Mouse (Mus musculus) cerebellum, adult 9-11 months (tissue): Measurements from ENCODE around the gene Babam2.

Source experiments
- DNase-seq: peaks from one replicate; pipeline ENCODE4 v3.0.0; 2022

Babam2 gene

DNA sequence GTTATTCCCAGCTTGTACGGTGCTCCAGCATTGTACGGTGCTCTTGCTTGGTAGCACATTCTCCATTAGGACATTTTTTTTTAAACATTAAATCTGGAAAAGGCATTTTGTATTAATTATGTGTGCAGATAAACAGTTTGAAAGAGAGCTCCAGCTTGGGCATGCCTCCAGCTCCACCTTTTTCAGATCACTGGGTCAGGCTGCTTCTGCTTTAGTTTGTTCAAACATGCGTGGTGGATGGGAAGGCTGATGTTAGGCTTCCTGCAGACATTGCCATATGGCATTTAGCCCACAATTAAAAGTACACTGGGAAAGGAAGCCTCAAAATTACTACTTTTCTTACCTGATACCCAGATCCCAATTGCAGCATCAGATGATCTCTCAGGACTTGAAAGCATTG lies 310.9 kb downstream of the Babam2 start:
- DNase-seq: no peak

DNA sequence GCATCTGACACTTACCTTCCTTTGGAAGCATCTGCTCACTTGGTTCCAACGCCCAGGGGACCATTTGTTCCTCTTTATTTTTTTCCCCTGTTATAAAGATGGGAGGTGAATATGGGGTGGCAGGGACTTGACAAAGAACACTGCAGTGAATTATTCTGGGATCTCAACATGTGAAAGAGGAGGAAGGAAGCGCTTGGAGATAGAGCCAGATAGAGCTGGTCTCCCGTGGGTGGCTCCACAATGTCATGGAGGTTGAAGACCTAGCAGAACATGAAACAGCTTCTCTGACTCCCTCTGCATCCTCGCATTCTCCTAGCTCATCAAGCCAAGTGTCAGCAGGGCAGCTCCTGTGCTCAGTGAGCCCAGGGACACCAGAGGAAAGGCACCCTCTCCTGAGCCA lies 312.6 kb downstream of the Babam2 start:
- DNase-seq: no peak

DNA sequence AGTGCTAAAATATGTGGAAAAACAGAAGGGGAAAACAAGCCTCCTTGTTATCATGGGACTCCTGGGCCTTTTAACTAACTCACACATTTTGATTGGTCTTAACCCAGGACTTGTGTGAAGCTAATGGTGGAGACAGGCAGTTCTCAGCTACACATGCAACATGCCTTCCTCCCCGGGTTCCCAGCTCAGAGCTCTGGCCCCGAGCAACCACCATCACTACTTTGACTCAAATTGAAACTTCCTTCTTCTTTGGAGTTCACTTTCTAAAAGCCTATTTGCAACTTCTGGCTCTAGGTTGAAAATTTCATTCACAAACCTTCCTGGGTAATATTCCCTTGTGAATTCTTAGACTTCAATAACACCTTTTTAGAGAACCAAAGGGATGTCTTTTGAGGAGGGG lies 315.6 kb downstream of the Babam2 start:
- DNase-seq: no peak

DNA sequence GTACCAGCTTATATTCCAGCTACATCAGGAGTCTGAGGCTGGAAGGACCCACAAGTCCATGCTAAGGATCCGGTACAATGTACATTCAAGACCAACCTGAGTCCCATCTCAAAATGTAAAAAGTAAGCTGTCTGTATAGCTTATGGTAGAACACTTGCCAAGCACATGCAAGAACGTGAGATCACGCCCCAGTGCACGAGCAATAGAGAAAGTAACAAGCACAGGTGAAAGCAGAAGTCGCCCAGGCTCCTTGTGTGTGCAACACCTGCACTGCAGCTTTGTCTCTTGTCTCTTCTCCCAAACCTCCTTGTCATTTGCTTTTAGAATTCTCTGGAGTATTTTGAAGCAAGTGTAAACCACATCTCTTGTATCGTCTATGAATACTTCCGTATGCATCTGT lies 317.3 kb downstream of the Babam2 start:
- no peak for DNase-seq

DNA sequence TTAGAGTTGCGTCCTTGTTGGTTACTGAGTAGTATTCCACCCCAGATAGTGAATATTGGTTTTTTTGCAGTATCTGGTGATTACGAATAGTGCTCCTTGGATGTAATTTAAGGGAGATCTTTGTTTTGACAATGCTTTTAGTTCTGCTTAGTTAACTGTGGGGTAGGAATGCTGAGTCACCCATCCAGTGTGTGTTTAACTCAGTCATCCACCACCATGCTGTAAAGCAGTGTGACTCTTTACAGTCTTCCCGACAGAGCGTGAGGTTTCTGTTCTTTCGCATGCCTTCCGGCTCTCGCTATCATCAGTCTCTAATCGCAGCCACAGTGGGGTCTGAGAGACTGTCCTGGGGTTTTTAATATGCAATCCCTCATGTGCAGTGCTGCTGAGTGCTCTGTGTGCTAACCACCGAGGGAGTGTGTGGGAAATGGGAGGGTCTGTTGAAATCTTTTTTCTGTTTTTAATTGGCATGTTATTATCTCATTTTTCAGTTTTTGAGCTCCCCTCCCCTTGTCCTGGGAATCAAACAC lies 318.5 kb downstream of the Babam2 start:
- DNase-seq: no peak

DNA sequence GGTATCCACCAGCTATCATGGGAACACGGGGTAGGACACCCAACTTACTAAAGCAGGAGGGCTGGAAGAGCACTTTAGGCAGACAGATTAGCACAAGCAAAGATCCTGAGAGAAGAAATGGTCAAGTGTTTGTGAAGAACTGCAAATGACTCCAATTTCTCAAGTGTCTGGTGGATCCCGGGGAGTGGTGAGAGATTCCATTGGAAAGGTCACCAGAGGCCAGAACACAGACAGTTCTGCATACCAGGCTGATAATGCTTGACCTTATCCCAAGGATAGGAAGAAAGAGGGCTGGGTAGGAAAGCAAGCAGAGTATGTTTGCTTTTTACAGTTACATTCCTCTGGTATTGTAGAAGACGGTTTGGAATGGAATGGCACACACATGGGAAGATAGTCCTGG lies 320.2 kb downstream of the Babam2 start:
- no peak for DNase-seq

DNA sequence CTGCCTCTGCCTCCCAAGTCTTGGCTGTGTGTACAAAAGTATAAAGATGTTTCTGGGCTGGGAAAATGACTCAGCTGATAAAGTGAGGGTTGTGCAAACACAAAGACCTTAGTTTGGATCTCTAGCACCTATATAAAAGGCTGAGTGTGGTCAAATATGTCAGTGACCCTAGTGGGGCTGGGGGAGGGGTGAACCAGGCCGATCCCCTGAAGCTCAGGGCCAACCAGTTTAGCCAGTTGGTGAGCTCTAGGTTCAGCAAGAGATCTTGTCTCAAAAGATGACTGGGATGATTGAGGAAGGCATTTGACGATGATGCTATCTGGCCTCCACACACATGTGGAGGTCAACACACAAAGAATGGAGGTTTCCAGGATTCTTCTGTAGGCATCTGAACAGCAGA lies 320.8 kb downstream of the Babam2 start:
- DNase-seq: no peak

DNA sequence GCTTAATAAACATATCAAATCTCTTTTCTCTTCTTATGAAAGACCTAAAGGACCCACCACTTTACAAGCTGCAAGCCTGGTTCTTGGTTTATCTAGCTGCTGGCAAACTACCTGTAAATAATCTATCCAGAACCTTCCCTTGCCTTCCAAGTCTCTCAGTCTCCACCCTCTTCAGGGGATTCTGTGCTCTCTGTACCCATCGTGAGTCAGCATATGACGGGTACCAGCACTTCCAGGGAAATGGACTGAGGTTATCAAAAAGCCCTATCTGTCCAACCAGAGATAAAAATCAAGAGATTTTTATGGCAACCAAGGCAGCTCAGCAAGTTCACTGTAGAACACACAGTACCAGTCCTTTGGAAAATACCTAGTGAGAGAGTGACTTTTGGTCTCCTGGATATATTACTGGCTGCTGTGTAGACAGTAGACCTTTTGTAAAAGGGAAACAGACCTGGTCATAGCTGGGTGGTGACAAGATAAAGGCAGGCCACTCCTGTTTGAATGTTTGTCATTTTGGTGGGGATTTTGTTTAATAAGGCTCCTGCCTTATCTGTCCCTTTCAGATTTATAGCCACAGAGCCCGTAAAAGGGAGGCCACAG lies 332.4 kb downstream of the Babam2 start:
- DNase-seq: no peak

DNA sequence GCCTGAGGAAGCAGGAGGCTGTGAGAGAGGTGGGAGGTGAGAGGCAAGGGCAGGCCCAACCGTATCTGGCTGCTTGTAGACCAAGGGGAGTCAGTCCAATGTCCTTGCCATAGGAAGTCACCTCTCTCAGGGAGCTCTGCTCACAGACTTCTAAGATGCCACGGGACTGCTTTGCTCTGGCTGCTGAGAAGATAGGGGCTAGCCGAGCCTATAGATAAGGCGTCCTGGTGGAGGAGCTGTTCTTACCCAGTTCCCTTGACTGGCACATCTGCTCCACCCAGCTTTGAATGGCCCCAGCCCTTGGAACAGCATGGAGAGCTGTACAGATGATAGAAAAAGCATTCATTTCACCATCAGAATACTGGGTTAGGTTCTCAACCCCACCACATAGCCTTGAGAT lies 335.7 kb downstream of the Babam2 start:
- no peak for DNase-seq

DNA sequence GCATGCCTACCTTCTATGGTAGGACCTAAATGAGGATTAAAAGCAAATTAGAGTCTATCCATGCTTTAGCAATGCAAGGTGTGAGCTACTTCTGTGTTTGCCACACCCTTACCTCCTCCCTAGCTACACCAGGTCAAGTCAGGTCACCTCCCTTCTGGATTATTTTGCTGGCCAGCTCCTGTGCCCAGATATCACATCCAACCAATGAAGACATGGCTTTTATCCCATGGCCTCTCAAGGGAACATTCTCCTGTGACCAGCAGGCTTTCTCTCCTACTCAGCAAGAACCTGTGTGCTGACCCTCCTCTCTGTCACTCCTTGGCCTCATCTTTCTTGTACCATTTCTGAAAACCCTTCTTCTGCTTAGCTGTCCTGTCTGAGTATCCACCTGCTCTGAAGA lies 336.1 kb downstream of the Babam2 start:
- no peak for DNase-seq

DNA sequence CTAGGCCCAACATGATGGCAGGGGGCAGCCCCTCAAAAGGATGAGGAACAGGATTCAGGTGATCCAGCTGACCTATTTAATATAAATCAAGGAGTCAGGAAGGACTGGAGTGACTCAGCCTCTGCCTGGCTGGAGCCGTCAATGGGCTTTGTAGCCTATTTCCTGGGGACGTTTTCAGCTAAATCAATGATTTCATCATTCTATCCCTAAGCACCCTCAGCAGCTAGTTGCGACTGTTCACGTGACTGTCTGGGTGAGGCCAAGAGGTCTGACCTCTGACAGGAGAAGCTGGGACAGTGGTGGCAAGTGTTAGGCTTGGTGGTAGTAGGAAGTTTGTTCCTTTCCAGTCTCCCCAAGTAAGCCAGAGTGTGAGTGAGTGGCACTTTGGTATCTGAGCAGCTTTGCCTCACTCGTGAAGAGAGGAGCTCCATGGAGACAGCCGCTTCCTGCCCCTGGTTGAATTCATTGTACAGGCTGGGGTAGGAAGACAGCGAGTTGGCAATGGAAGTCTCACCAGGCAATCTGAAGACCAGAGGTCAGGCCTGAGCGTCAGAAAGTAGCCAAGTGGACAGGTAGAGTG lies 337.1 kb downstream of the Babam2 start:
- DNase-seq: no peak

DNA sequence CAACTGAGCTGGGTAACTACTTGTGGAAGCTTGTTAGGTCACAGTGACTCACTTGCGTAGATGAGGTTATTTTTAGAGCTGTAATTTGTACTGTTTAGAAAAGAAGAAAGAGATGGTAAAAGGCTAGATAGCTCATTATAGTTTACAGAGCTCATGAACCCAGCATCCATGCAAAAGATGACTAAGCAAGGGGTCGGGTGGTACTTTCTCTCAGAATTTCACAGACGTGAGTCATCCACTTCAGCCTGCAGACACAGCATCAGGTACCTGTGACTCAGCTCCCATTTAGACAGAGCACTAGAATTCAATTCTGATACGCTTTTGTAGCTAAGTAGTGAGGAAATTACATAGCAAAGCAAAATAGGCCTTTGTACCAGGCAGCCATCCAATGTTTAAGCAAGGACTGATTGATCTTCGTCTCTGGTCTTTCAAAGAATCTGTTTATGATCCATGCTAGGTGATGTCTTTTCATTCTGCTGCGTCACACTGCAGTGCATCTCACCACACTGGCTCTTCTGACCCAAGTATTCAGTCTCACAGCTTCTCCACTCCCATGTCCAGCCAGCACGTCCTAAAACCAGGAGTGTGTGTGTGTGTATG lies 338.3 kb downstream of the Babam2 start:
- DNase-seq: no peak

DNA sequence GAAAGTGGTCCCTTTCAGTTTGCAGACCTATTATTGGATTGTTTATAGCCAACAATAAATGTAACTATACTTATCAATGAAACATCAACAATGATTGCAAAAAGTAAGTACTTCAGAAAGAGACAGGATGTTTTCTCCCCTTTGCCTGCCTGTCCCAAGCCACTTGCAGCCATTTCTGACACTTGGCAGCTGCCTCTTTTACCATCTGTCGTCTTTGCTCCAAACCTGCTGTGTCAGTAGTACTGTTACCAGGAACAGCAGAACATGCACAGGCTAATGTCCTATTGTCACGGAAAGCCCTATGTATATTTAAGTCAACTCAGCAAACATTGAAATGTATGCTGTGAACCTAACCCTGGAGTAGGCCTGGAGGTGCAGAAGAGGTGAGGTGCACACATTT lies 339.4 kb downstream of the Babam2 start:
- peak; percentile 52 for DNase-seq

DNA sequence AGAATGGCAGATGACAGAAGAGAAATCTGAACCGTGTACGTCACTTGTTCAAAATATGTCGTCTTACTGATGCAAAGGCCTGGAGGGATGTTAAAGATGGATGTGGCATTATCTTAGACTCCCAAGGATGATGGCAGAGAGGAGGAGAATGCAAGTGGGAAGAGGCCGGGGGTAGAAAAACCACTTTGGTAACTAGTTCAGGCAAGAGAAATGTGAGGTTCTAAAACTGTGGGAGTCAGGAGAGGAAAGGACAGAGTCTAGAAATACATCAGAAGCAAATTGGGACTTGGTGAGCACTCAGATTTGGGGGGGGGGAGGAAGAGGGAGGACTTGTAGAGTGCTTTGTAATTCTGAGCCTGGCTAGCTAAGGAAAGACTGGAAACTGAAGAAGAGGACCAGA lies 340.1 kb downstream of the Babam2 start:
- no peak for DNase-seq

DNA sequence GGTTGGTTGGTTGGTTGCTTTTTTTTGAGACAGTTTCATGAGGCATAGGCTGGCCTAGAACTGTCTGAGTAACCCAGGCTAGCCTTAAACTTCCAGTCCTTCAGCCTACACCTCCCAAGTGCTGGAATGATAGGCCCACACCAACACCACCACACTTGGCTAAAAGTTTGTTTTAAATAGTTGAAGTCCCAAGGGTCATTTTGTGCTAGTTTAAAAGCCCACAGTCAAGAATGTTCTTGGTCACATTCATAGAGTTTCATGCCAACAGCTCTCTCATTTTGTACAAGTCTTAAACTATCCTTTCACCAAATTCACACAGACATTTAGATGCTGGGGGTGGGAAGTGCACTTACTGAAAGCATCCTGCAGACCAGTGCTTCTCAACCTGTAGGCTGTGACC lies 341.5 kb downstream of the Babam2 start:
- no peak for DNase-seq

DNA sequence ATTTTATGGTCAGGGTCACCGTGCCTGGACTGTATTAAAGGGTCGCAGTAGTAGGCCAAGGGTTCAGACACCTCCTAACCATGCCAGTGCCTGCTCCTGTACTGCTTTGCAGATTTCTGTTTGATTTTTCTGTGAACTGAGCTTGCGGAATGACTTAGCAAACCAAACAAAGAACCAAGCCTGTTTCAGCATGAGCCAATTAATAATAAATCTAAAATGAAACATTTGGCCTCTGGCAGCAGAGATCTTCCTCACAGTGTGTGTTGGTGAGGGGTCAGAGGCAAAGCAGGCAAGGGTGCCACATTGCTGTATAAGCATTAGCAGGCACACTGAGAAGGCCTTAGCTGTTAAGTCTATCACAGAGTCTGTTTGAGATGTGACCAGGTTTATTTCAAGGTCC lies 342.0 kb downstream of the Babam2 start:
- no peak for DNase-seq

DNA sequence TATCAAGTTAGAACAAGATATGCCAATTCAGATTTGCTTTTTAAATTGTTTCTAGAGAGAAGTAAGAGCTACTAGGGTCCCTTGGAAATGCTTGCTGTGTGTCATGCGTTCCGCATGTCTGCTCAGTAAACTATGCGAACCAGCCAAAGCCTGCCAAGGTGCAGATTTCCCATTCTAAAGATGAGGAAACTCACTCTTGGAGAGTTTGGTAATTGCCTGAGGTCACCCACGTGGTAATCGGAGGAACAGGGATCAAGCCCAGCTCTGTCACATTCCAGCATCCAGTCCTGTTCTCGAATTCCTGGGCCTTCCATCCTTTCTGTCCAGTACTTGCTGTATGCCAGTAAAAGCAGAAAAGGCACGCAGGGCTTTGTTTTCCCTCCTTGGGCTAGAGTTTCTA lies 345.7 kb downstream of the Babam2 start:
- no peak for DNase-seq

DNA sequence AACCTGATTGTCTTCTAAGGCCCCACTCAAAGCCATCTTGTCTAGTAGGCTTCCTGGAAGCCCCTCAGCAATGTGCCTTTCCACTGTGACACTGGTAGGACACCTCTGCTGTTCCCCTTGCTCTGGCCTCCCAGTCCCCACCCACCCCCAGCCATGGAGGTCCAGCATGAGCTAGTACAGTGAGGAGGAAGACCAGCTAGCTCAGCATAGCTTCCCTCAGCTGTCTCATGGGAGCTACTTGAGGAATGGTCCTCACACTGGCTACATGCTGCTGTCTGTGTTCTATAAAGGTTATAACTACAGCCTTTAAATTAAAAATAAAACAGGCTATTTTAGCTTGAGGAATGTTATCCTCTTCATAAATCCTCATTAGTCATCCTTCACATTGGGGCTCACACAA lies 346.5 kb downstream of the Babam2 start:
- no peak for DNase-seq

DNA sequence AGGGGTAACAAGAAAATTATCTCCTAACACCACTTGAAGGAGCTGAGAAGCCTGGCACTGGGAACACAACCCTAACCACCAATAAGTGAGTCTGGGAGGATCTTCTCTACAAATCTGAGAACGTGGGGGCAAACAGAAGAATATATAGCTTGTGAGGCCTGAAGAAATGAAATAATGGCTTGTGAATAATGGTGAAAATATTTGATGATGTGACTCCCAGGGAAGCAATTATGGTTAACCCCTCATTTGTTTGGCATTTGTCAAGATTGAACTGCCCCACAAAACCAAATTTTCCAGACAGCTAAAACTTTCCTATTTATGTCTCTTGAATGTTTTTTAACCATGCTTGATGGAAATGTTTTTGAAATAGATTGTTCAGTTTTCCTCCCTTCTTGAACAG lies 354.4 kb downstream of the Babam2 start:
- no peak for DNase-seq

DNA sequence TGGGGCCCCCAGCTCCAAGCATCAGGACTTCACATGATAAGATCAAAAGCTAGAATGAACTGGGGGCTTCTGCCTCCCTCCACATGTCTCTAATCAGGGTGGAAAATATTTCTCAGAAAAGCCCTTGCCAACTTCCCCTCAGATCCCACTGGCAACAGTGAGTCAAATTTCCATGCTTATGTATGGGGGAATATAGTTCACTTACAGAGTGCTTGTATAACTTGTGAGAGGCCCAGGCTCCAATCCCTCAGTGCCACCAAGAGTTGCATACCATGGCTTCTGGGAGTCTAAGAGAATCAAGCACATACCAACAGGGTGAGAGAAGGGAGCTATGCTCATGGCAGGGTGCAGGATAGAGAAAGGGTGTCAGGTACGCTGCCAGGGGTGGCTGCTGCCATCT lies 355.0 kb downstream of the Babam2 start:
- DNase-seq: no peak

DNA sequence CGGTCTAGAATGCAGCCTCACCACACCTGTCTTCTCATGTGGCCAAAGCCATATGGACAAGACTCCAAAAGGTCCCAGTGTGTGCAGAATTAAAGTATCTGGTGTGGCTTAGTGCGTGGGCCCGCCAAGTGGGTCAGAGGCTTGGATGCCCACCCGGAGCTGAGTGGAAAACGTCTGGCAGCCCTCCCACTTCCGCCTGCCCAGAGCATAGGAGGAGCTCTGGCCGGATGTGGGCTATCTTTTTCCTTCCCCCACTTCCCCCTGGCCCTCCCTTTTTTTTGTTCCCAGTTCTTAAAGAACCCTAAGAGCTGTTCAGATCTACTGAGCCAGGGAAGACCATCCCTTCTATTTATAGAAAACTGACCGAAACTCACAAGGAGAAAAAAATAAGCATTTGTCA lies 356.0 kb downstream of the Babam2 start:
- DNase-seq: no peak

DNA sequence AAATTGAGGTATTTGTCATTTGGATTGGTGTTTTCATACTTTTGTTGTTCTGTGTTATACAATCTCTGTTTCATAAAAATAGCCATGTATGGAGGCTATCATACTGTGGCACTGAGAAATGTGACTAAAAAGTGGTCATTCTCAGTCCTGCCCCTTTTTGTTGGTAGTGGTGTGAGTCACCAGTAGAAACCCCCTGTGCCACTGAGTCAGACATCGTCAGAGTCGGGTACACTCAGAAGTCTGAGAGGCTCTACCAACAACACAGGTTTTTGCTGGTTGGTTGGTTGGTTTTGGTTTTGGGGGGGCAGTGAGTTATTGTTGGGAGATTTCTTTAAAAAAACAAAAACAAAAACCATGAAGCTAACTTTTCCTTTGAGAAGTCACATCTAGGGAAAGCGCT lies 358.2 kb downstream of the Babam2 start:
- no peak for DNase-seq

DNA sequence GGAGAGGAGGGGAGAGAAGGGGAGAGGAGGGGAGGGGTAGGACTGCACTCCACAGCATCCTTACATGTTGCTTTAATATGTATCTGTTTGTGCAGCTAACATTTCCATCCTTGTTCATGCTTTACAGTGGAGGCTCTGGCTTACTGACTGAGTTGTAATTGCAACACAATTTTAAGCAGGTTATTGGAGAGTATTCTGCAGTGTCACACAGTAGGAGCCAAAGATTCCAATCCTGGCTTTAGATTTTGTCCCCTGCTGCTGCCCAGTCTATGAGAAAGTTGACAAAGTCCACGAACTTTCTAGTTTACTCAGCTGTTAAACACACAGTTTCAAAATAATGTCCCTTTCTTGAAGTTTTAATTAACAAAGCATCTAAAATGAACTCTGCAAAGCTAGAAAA lies 358.6 kb downstream of the Babam2 start:
- no peak for DNase-seq

DNA sequence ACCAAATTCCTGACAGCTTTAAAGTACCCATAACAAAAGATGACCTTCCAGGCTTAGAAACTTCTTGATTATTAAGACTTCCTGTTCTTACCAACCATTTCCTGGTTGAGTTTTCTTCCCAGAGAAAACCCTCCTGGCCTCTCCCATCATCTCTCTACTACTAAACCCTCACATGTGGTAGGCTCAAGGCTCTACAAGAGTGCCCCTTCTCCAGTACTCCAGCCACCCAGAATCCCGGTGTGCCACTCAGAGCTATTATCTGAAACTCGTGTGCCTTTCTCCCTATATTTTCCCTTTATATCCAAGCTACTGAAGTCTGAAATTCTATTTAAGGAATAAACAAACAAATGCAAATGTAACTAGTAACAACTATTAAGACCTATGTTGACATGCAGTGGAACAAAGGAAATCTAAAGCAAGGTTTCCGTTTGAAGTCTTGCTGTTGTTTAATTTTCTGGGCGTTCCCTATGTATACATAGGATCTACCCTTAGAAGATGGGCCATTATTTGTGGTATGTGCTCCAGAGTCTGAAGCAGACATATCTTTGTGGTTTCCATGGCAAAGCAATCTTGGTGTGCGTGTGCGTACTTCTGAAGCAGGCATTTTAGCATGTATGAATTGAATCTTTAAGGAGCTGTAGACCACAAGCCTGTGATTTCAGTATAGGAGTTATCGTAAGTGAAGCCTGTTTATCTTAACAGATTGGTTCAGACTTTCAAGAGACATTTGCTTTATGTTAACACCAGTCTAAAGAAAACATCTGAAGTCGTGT lies 361.2 kb downstream of the Babam2 start:
- DNase-seq: no peak
